Mouse (Mus musculus): ENCODE data around the gene Csn3.
A peak's percentile ranks its signal among the peaks of the same experiment; 100 is the strongest.

Gene Csn3

GRCm38 (mm10) chr5:87925372-87925771 is at the start of gene Csn3:
Csn3 (plus strand) TSS chr5:87925579.
- no peak for DNase-seq (ENCODE audit: low read depth, low spot score)

GRCm38 (mm10) chr5:87884729-87885128 is 40.6 kb upstream of the Csn3 start, which contains the start of gene Odam:
Odam (plus strand) TSS chr5:87885029.
- DNase-seq (ENCODE audit: low read depth, low spot score): no peak

GRCm38 (mm10) chr5:87931603-87932002 is 6.2 kb downstream of the Csn3 start:
- no peak for DNase-seq (ENCODE audit: low read depth, low spot score)

- peak; percentile 30 for DNase-seq (ENCODE audit: low read depth, low spot score)
Observed at GRCm38 (mm10) chr5:87940752-87941151, 15.4 kb downstream of the Csn3 start.

GRCm38 (mm10) chr5:87942515-87942914 is 17.1 kb downstream of the Csn3 start:
- DNase-seq (ENCODE audit: low read depth, low spot score): no peak

GRCm38 (mm10) chr5:87951836-87952235 is 26.5 kb downstream of the Csn3 start:
- DNase-seq (ENCODE audit: low read depth, low spot score): no peak

GRCm38 (mm10) chr5:87969201-87969600 is 43.8 kb downstream of the Csn3 start, which contains the start of the genes 2310003L06Rik and Gm28434:
2310003L06Rik (plus strand) TSS chr5:87969459.
Gm28434 (plus strand) TSS chr5:87969517.
- DNase-seq (ENCODE audit: low read depth, low spot score): no peak

GRCm38 (mm10) chr5:87979139-87979538 is 53.8 kb downstream of the Csn3 start, which contains the start of gene Cabs1:
Cabs1 (plus strand) TSS chr5:87979439.
- DNase-seq (ENCODE audit: low read depth, low spot score): no peak
